Mouse (Mus musculus): ENCODE results near the gene Drd1.

- TF ChIP-seq CTCF (IDR thresholded peaks at IDR 0.05; ENCODE audit: low read depth, low read length) (no peak), TAL1 (conservative IDR thresholded peaks at IDR 0.05; ENCODE audit: low read depth, low read length) (no peak), POLR2AphosphoS5 (IDR thresholded peaks at IDR 0.05; ENCODE audit: insufficient replicate concordance, low read depth, low read length) (no peak)
Observed at GRCm38 (mm10) chr13:54076051-54076450, 20.5 kb upstream of the Drd1 start.

All from G1E (cell line).